Mouse (Mus musculus) kidney, embryonic 14.5 days (tissue): ENCODE measurements at regions not wholly inside any gene's neighbourhood (a gene's known extent, or its start where the extent isn't known, plus 50 kb on each side); places are given as distances from the start of the nearest gene placed in this dataset.

Source experiments
- ATAC-seq: fragments of 200-750 bp; cut with Nextera tagmentation; 2 replicates; pipeline ENCODE4 v1.8.0; 2017; ENCODE audit warnings: moderate number of reproducible peaks, mild to moderate bottlenecking, moderate TSS enrichment, moderate library complexity; ENCODE audit not compliant: low FRiP score, low TSS enrichment
- H3K27ac ChIP-seq: fragments of 300-500 bp; sonication (generic); 2 replicates; pipeline ENCODE4 v1.5.1; 2014; ENCODE audit warnings: low read depth, mild to moderate bottlenecking, low read length, moderate library complexity, mixed read lengths
- H3K27me3 ChIP-seq: fragments of 300-500 bp; sonication (generic); 2 replicates; pipeline ENCODE4 v1.6.1; 2014; ENCODE audit warnings: mild to moderate bottlenecking, low read length; ENCODE audit not compliant: control insufficient read depth, insufficient read depth
- H3K36me3 ChIP-seq: fragments of 300-500 bp; sonication (generic); 2 replicates; pipeline ENCODE4 v1.6.1; 2014; ENCODE audit warnings: low read length, mixed read lengths; ENCODE audit not compliant: control insufficient read depth, insufficient read depth
- H3K4me1 ChIP-seq: fragments of 300-500 bp; sonication (generic); 2 replicates; pipeline ENCODE4 v1.6.1; 2014; ENCODE audit warnings: low read length, mixed read lengths; ENCODE audit not compliant: control insufficient read depth, insufficient read depth
- H3K4me2 ChIP-seq: fragments of 300-500 bp; sonication (generic); replicated peaks from 2 replicates; pipeline ENCODE4 v1.6.1; 2014; ENCODE audit warnings: low read depth, mild to moderate bottlenecking, low read length
- H3K4me3 ChIP-seq: fragments of 300-500 bp; sonication (generic); 2 replicates; pipeline ENCODE4 v1.5.1; 2014; ENCODE audit warnings: mild to moderate bottlenecking, low read length
- H3K9ac ChIP-seq: fragments of 300-500 bp; sonication (generic); 2 replicates; pipeline ENCODE4 v1.6.1; 2014; ENCODE audit warnings: low read depth, mild to moderate bottlenecking, low read length, moderate library complexity
- H3K9me3 ChIP-seq: fragments of 300-500 bp; sonication (generic); 2 replicates; pipeline ENCODE4 v1.6.1; 2016; ENCODE audit warnings: low read length; ENCODE audit not compliant: control insufficient read depth
- WGBS: fragments of 180-500 bp; shearing (Covaris S2); extraction: QIAGEN DNeasy Blood & Tissue Kit; methylation state at CpG from one replicate; pipeline ENCODE4 v1.1.7; 2014; 5-methylcytosine and 5-hydroxymethylcytosine counted together

DNA sequence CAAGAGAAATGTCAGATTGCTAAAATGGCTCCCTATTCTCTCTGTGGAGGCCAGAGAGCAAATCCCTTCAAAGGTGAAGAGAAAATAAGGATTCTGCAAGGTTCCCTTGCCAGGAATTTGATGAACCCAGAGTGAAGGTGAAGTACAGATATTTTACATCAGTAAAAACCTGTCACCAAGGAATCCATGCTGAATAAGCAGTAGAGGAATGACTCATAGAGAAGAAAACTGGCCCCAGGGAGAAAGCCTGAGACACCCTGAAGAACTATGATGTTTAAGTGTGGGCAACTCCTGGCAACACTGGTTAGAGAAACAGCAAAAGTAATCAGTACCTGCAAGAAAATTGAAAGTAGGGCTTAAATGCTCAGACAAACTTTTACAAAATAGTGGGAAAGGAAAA is 1292.1 kb upstream of the Lrrc6 start:
- Histone ChIP-seq H3K27me3 (no peaks in the 10 kb centered on the region), H3K9ac (no peak overlapping the region), H3K27ac (no peak overlapping the region), H3K4me2 (no peak overlapping the region), H3K9me3 (no peaks in the 10 kb centered on the region), H3K4me1 (no peaks in the 10 kb centered on the region), H3K4me3 (no peak overlapping the region), H3K36me3 (no peaks in the 10 kb centered on the region)
- no peak for ATAC-seq

DNA sequence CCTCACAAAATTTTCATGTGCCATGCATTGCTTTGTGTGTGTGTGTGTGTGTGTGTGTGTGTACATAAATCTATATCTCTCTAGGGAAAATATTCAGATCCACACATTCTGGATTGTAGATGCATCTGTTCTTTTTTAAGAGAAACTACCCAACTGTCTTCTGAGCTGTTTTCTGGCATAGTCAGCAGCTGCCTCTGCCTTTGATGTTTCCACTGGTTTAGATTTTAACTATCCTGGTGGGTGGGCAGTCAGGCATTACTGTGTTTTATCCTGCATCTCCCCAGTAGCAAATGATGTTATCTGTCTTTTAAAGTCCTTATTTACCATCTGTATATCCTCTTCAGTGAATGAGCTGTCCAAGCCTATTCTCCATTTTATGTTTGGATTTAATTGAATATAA is 1287.9 kb upstream of the Lrrc6 start:
- no peaks in the 10 kb centered on the region for H3K9me3 ChIP-seq
- no peaks in the 10 kb centered on the region for H3K27me3 ChIP-seq
- no peak overlapping the region for H3K9ac ChIP-seq
- H3K4me1 ChIP-seq: no peaks in the 10 kb centered on the region
- H3K4me2 ChIP-seq: no peak overlapping the region
- H3K36me3 ChIP-seq: no peaks in the 10 kb centered on the region
- no peak overlapping the region for H3K27ac ChIP-seq
- no peak; the same call in 1 of the 2 replicates for ATAC-seq
- H3K4me3 ChIP-seq: no peak overlapping the region

DNA sequence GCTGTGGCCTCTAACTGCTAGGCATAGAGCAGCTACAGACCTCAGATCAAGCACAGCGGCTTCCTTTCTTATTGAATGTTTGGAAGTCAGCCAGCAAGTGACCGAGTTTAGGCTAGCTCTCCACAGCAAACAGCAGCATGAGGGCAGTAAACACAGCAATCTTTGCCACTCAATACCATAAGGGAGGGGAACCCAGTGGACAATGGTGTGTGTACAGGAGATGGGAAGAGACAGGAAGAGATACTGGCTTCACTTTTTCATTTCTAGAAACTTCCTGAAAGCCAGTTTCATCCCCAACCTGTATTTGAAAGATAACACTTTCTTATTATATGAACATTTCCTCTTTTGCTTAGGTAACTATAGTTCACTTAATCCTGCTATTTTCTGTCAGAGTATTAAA is 1284.9 kb upstream of the Lrrc6 start:
- Histone ChIP-seq H3K4me2 (no peak overlapping the region), H3K27me3 (no peaks in the 10 kb centered on the region), H3K36me3 (no peaks in the 10 kb centered on the region), H3K27ac (no peak overlapping the region), H3K9ac (no peak overlapping the region), H3K4me3 (no peak overlapping the region), H3K9me3 (no peaks in the 10 kb centered on the region), H3K4me1 (no peaks in the 10 kb centered on the region)
- WGBS: 46% methylated on average over 2 of the region's 2 CpGs
- ATAC-seq: no peak

DNA sequence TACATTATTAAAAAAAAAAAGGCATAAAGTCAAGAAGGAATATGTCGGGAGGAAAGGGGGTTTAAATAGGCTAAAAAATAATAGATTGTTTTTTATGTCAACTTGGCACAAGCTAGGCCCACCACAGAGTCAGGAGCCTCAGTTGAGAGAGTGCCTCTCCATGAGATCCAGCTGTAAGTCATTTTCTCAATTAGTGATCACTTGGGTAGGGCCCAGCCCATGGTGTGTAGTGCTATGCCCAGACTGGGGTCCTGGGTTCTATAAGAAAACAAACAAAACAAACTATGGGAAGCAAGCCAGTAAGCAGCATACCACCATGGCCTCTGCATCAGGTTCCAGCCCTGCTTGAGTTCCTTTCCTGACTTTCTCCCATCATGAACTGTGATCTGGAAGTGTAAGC is 1283.0 kb upstream of the Lrrc6 start:
- WGBS: 81% methylated on average over 1 of the region's 1 CpGs
- Histone ChIP-seq H3K36me3 (no peaks in the 10 kb centered on the region), H3K27me3 (no peaks in the 10 kb centered on the region), H3K4me2 (no peak overlapping the region), H3K4me3 (no peak overlapping the region), H3K27ac (no peak overlapping the region), H3K9me3 (no peaks in the 10 kb centered on the region), H3K4me1 (no peaks in the 10 kb centered on the region), H3K9ac (no peak overlapping the region)
- no peak for ATAC-seq

DNA sequence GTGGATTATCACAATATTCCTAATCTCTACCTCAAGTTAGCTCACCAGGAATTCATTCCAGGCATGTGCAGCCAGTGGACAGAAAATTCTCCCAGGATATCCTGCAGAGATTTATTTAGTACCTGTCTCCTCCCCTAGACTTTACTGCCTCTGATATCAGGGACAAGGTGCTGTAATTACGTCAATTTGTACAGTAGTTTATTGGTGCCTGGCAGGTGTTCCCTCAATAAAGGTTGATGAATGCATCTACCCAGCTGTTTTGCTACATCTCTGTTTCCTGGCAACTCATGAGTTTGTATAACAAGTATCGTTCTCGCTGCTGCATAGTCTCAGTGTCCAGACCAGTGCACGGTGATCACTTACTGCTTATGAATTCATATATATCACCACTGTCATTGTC is 1281.8 kb upstream of the Lrrc6 start:
- ATAC-seq: no peak
- Histone ChIP-seq H3K27ac (no peak overlapping the region), H3K9ac (no peak overlapping the region), H3K9me3 (no peaks in the 10 kb centered on the region), H3K4me1 (no peaks in the 10 kb centered on the region), H3K4me2 (no peak overlapping the region), H3K27me3 (no peaks in the 10 kb centered on the region), H3K36me3 (no peaks in the 10 kb centered on the region), H3K4me3 (no peak overlapping the region)
- 68% methylated on average over 4 of the region's 4 CpGs for WGBS

DNA sequence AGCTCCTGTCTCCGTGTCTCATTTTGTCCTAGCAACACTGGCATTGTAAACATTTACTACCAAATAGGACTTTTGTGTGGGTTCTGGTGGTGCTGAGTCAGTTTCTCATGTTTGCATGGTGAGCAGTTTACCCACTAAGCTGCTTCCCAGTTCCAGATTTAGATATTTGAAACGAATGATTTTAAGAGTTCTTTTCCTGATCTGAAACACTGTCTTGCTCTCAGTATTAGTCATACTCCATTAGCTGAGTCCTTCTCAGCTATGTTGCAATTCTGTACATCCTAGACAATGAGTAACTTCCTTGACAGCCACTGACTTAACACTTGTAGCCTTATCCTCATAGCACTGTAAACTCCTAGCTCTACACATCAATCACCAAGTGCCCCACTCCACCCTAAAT is 1280.1 kb upstream of the Lrrc6 start:
- Histone ChIP-seq H3K9me3 (no peaks in the 10 kb centered on the region), H3K27me3 (no peaks in the 10 kb centered on the region), H3K4me1 (no peaks in the 10 kb centered on the region), H3K9ac (no peak overlapping the region), H3K36me3 (no peaks in the 10 kb centered on the region), H3K4me3 (no peak overlapping the region), H3K27ac (no peak overlapping the region), H3K4me2 (no peak overlapping the region)
- WGBS: 70% methylated on average over 2 of the region's 2 CpGs
- no peak for ATAC-seq

DNA sequence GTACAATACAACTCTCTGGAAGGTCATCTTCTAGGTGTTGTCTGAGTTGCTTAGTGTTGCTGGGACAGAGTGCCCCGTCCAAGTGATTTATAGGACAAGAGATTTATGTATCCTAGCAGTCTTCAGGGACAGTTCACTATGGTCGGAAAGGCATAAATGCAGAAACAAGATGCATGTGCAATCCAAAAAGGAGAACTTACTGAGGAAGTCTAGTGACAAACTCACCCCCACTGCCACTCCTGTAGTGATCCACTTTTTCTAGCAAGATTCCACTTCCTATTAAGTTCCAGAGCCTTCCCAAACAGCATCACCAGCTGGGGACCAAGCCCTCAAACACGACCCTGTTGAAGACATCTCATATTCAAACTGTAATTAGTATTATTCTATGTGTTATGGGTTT is 1266.9 kb upstream of the Lrrc6 start:
- WGBS: 53% methylated on average over 3 of the region's 3 CpGs

DNA sequence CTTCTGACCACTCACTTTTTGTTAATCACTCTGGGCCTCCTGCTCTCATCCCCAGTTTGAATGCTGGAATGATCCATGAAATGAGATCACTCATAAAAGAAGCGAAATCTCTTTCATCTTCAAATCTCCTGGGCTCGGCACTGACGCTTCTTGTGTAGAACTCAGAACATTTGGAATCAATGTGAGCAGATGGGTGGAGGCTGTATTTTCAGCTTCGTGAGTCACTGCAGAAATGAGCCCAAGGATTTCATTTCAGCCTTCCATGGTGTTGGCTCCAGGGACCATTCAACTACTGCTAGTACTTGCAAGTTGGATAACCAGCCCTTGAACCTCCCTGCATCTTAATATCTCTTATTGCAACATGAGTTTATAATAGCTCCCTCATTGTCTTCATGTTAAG is 1258.5 kb upstream of the Lrrc6 start:
- no peak for ATAC-seq
- no peaks in the 10 kb centered on the region for H3K36me3 ChIP-seq
- no peak overlapping the region for H3K27ac ChIP-seq
- no peaks in the 10 kb centered on the region for H3K4me1 ChIP-seq
- H3K27me3 ChIP-seq: no peaks in the 10 kb centered on the region
- no peak overlapping the region for H3K9ac ChIP-seq
- no peaks in the 10 kb centered on the region for H3K9me3 ChIP-seq
- 78% methylated on average over 4 of the region's 4 CpGs for WGBS
- no peak overlapping the region for H3K4me3 ChIP-seq
- H3K4me2 ChIP-seq: no peak overlapping the region

More for the DNA sequence above, 1266.9 kb upstream of the Lrrc6 start:
- Histone ChIP-seq H3K4me3 (no peak overlapping the region), H3K9me3 (no peaks in the 10 kb centered on the region), H3K4me2 (no peak overlapping the region), H3K4me1 (no peaks in the 10 kb centered on the region), H3K27me3 (no peaks in the 10 kb centered on the region), H3K9ac (no peak overlapping the region), H3K36me3 (no peaks in the 10 kb centered on the region), H3K27ac (no peak overlapping the region)
- ATAC-seq: no peak

DNA sequence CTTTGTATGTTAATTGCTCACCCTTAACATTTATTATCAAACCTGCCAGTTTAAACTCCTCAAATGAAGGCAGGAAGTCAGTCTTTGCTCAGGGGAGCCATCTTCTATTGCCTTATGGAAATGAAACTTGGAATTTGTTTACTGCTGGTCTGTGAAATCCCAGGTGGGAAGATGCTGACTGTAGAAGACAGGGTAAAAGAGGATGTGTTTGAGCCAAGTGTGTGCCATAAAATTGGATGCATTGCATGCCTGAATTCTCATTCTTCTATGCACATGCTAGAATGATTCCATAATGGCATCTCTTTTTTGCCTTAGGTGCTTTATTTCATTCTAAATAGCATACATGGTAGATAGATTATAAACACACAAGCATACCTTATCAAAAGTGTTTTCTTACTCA is 1249.9 kb upstream of the Lrrc6 start:
- H3K36me3 ChIP-seq: no peaks in the 10 kb centered on the region
- H3K27me3 ChIP-seq: no peaks in the 10 kb centered on the region
- no peak overlapping the region for H3K9ac ChIP-seq
- ATAC-seq: no peak
- no peak overlapping the region for H3K4me3 ChIP-seq
- no peaks in the 10 kb centered on the region for H3K4me1 ChIP-seq
- no peaks in the 10 kb centered on the region for H3K9me3 ChIP-seq
- no peak overlapping the region for H3K27ac ChIP-seq
- H3K4me2 ChIP-seq: no peak overlapping the region

DNA sequence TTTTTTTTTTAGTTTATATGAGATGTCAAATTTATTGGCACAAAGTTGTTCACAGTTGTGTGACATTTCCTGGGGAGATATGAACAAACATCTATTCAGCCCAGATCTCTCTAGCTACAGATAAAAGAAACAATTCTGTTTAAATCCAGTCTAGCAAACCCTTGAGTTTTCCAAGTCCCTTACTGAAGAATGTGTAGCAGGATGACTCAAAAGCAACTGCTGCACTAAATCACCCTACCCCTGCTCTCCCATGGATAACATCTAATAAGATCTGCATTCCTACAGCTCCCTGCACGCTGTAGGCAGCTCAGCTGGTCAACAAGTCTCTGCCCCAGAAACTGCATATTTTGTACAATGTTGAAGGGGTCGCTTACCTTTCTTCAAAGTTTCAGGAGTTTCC is 1242.6 kb upstream of the Lrrc6 start:
- H3K36me3 ChIP-seq: no peaks in the 10 kb centered on the region
- no peak overlapping the region for H3K4me2 ChIP-seq
- H3K27me3 ChIP-seq: no peaks in the 10 kb centered on the region
- H3K27ac ChIP-seq: no peak overlapping the region
- no peaks in the 10 kb centered on the region for H3K4me1 ChIP-seq
- H3K9ac ChIP-seq: no peak overlapping the region
- H3K9me3 ChIP-seq: no peaks in the 10 kb centered on the region
- 39% methylated on average over 2 of the region's 2 CpGs for WGBS
- H3K4me3 ChIP-seq: no peak overlapping the region
- no peak for ATAC-seq
